Mouse (Mus musculus) liver, adult 2 months (tissue): ENCODE data around the gene Pbp2. TPM values are rescaled to one million over a fixed set of nuclear protein-coding genes. Genes with fewer than 3 reads are reported as not detected.

ENCODE experiments used
- DNase-seq: peaks from one replicate; pipeline ENCODE4 v3.0.0-alpha.2; 2011; ENCODE audit warnings: low read depth, low spot score; ENCODE audit errors: extremely low read depth
- H3K27ac ChIP-seq: fragments of 200-500 bp; replicated peaks from 2 replicates; pipeline ENCODE4 v1.5.1; 2012; ENCODE audit warnings: low read depth, mild to moderate bottlenecking, control low read depth, inconsistent platforms, low read length; ENCODE audit not compliant: insufficient read depth
- H3K27me3 ChIP-seq: fragments of 200-500 bp; 2 replicates; pipeline ENCODE4 v1.6.1; 2012; ENCODE audit warnings: mild to moderate bottlenecking, moderate library complexity, low read length, inconsistent platforms; ENCODE audit not compliant: control insufficient read depth, insufficient read depth
- H3K36me3 ChIP-seq: fragments of 200-500 bp; 2 replicates; pipeline ENCODE4 v1.6.1; 2012; ENCODE audit warnings: low read length, inconsistent platforms; ENCODE audit not compliant: control insufficient read depth, insufficient read depth
- H3K4me1 ChIP-seq: fragments of 200-500 bp; 2 replicates; pipeline ENCODE4 v1.6.1; 2011; ENCODE audit warnings: low read length; ENCODE audit not compliant: control insufficient read depth, insufficient read depth
- H3K4me3 ChIP-seq: fragments of 200-500 bp; 2 replicates; pipeline ENCODE4 v1.5.1; 2011; ENCODE audit warnings: low read depth, mild to moderate bottlenecking, control low read depth, low read length, moderate library complexity; ENCODE audit not compliant: insufficient read depth
- H3K79me2 ChIP-seq: fragments of 200-500 bp; 2 replicates; pipeline ENCODE4 v1.6.1; 2012; ENCODE audit warnings: inconsistent platforms, mild to moderate bottlenecking, low read length, moderate library complexity; ENCODE audit not compliant: control insufficient read depth, insufficient read depth
- H3K9ac ChIP-seq: fragments of 200-500 bp; 2 replicates; pipeline ENCODE4 v1.6.1; 2012; ENCODE audit warnings: low read depth, mild to moderate bottlenecking, control low read depth, inconsistent platforms, low read length
- CTCF ChIP-seq: fragments of 200-500 bp; IDR thresholded peaks from 2 replicates; pipeline ENCODE4 v1.5.1; 2011; ENCODE audit warnings: low read depth, low read length, control low read depth
- POLR2A ChIP-seq: fragments of 200-500 bp; IDR thresholded peaks from 2 replicates; pipeline ENCODE4 v1.6.1; 2011; ENCODE audit warnings: low read length, control low read depth; ENCODE audit not compliant: insufficient read depth; ENCODE audit errors: extremely low read depth
- WGBS: fragments of 180-500 bp; shearing (Covaris S2); methylation state at CpG from one replicate; pipeline ENCODE4 v1.1.7; 2018; 5-methylcytosine and 5-hydroxymethylcytosine counted together
- polyA plus RNA-seq: library from polyadenylated mRNA; depleted of rRNA; stranded (reverse); fragments of >200 nt; gene quantifications from 2 replicates; pipeline ENCODE4 v1.2.3, GENCODE M21; 2012; rRNA removed
- total RNA-seq: library from RNA; depleted of rRNA; stranded (reverse); fragments of >200 nt; gene quantifications from 2 replicates; pipeline ENCODE4 v1.2.3, GENCODE M21; 2014; rRNA removed

Gene Pbp2
- not detected in 2 replicates for total RNA-seq
- not detected in 2 replicates for polyA plus RNA-seq

DNA sequence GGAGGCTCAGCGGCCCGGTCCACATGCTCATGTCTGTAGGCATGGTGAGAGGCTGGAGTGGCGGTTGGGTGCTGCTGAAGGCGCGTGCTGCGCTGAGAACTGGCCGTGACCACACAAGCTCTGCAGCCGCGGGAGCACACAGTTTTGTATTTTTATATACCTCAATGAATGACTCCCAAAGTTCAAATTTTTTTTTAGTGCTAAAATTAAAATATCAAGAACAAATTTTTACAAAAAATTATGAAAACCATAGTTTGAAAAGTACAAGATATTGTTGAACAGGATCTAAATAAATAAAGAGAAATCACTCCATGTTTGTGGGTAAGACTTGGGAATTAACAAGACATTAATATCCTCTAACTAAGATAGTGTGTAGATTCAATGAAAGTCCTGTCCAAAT, at the start of gene Pbp2:
Gene Pbp2 (minus strand): TSS at position 101 of the 400 bp plus-strand sequence.
- DNase-seq = no peak
- no peaks in the 10 kb centered on the region for H3K79me2 ChIP-seq
- H3K4me1 ChIP-seq = no peaks in the 10 kb centered on the region
- H3K27ac ChIP-seq = no peak within 1 kb of the TSS
- TF ChIP-seq POLR2A = no peak
- TF ChIP-seq CTCF = no peak
- no peaks in the 10 kb centered on the region for H3K36me3 ChIP-seq
- H3K27me3 ChIP-seq = no peaks in the 10 kb centered on the region
- no peak within 1 kb of the TSS for H3K9ac ChIP-seq
- no peak within 1 kb of the TSS for H3K4me3 ChIP-seq
- WGBS = 98% methylated on average over 9 of the region's 9 CpGs

DNA sequence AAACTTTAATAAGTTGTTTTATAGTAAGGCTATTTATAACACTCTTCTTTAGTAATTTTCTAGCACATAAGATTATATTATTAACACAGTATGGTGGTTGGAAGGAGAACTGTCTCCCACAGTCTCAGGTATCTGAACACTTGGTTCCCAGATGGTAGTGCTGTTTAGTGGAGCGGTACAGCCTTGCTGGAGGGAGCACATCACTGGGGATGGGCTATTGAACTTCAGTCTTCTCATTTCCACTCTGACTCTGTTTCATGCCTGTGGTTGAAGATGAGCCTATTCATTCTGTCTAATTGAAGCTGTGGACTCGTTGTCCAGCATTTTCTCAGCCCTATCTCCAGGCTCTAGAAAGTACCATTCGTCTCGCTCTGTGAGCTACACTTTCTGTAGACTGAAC, 44.7 kb upstream of the Pbp2 start:
- DNase-seq = no peak
- no peak overlapping the region for H3K27ac ChIP-seq

DNA sequence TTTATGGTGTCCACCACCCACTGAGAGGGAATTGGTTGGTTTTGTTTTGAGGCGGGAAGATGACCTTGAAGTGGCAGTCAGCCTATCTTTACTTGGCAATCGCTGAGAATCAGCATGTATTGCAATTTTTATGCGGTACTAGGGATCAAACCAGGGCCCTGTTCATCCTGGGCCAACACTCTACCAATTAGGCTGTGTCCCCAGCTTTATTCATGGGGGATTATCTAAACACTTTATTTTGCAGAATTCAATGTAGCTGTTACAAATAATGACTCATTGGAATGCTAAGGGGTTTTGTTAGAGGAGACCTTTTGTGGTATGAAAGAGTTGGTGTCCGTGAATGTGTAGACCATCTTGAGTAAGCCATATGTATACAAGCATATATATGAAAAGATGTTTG, 42.3 kb upstream of the Pbp2 start:
- 83% methylated on average over 4 of the region's 4 CpGs for WGBS
- H3K9ac ChIP-seq = no peak overlapping the region
- no peaks in the 10 kb centered on the region for H3K4me1 ChIP-seq
- no peaks in the 10 kb centered on the region for H3K36me3 ChIP-seq
- TF ChIP-seq CTCF (no peak), POLR2A (no peak)
- H3K27ac ChIP-seq = no peak overlapping the region
- H3K4me3 ChIP-seq = no peak overlapping the region
- DNase-seq = no peak
- no peaks in the 10 kb centered on the region for H3K79me2 ChIP-seq
- no peaks in the 10 kb centered on the region for H3K27me3 ChIP-seq

More for the DNA sequence above, 44.7 kb upstream of the Pbp2 start:
- no peak for TF ChIP-seq POLR2A
- TF ChIP-seq CTCF = no peak
- 95% methylated on average over 4 of the region's 4 CpGs for WGBS
- Histone ChIP-seq H3K4me1 (no peaks in the 10 kb centered on the region), H3K9ac (no peak overlapping the region), H3K79me2 (no peaks in the 10 kb centered on the region), H3K36me3 (no peaks in the 10 kb centered on the region), H3K27me3 (no peaks in the 10 kb centered on the region), H3K4me3 (no peak overlapping the region)

DNA sequence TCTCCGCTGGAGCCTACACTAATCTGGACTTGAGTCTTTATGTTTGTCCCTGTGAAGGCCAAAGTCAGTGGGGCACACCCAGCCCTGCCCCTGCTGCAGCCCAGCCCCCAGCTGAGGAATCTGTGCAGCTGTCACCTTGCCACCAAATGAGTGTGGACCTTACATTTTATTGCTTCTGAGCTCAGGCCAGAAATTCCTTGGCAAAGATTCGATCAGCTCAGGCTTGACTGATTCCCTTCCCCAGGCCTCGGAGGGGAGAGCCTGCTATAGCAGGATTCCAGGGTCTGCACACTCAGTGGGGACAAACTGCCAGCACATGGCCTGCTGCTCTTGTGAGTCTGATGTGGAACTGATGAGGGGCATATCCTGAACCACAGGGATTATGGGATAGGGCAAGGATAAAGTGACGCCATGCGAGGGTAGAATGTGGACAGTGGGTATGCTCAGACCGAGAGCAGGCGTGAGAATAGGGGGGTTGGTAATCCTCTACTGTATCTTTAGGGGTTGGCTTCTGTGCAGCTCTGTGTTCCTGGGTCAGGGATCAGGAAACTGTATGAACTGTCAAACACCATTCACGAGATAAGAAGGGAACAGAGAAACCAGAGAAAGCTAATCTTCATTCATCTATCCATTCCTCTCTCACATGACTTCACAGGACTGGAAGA, 41.6 kb upstream of the Pbp2 start:
- H3K36me3 ChIP-seq = no peaks in the 10 kb centered on the region
- no peak overlapping the region for H3K4me3 ChIP-seq
- 62% methylated on average over 8 of the region's 8 CpGs for WGBS
- H3K27me3 ChIP-seq = no peaks in the 10 kb centered on the region
- no peak for TF ChIP-seq POLR2A
- TF ChIP-seq CTCF = no peak
- H3K79me2 ChIP-seq = no peaks in the 10 kb centered on the region
- no peak overlapping the region for H3K9ac ChIP-seq
- H3K4me1 ChIP-seq = no peaks in the 10 kb centered on the region
- DNase-seq = no peak
- no peak overlapping the region for H3K27ac ChIP-seq

DNA sequence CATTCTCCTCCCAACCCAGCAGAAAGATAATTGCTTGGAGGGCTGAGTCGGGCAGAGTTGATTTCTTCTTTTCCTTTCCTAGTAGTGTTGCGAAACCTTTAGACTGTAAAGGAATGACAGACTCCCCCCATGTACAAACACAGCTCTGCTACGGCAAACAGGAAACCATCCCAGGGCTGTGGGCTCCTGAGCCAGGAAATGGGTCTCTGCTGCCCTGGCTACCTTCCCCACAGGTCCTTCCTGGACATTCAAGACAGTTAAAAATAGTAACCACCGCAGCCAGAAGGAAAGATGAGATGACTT, 30.8 kb upstream of the Pbp2 start:
- DNase-seq = no peak
- peaks cover 2% of the 10 kb centered on the region; the same call in 1 of the 2 replicates for H3K4me1 ChIP-seq
- no peak overlapping the region for H3K9ac ChIP-seq
- H3K79me2 ChIP-seq = no peaks in the 10 kb centered on the region
- H3K27me3 ChIP-seq = no peaks in the 10 kb centered on the region
- H3K4me3 ChIP-seq = no peak overlapping the region
- TF ChIP-seq POLR2A = no peak
- TF ChIP-seq CTCF = no peak
- H3K36me3 ChIP-seq = no peaks in the 10 kb centered on the region
- 30% methylated on average over 4 of the region's 4 CpGs for WGBS
- no peak overlapping the region for H3K27ac ChIP-seq

DNA sequence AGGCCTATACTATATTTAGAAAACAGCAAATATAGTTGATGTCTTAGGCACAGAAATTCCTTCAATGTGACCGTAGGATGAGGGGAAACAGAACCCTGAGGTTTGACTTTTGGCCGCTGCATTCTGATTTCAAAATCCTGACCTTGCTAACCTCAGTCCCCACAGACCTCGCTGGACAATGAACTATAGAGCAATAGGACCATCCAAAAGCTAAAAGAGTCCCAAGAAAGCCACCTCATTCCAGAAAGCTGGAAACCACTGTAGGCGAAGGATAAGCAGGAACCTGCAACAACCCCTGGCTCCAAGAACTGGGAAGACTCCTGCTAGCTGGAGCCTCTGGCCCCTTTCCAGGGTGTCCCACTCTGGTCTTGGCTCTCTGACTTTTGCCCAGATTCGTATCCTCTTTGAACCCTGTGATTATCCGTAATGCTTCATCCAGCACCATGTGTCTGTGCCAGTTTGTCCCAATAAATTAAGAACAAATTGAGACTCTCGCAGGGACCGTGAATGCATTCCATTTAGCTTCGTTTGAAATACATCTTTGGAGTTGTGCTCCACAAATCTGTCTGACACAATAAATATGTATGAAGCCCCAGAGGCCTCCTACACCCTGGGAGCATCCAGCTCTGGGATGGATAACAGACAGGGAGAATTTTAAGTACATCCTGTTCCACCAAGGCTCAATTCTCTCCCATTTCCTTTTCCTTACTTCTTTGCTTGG, 30.3 kb upstream of the Pbp2 start:
- Histone ChIP-seq H3K79me2 (no peaks in the 10 kb centered on the region), H3K36me3 (no peaks in the 10 kb centered on the region)

More for the DNA sequence above, 30.3 kb upstream of the Pbp2 start:
- H3K9ac ChIP-seq = no peak overlapping the region
- DNase-seq = peak; percentile 70
- peaks cover 2% of the 10 kb centered on the region; the same call in 1 of the 2 replicates for H3K4me1 ChIP-seq
- TF ChIP-seq CTCF (no peak), POLR2A (no peak)
- H3K4me3 ChIP-seq = no peak overlapping the region
- H3K27ac ChIP-seq = no peak overlapping the region
- no peaks in the 10 kb centered on the region for H3K27me3 ChIP-seq
- 25% methylated on average over 9 of the region's 9 CpGs for WGBS
